Mouse (Mus musculus): ENCODE measurements around the gene Gpd2. TPM values are rescaled to one million over a fixed set of nuclear protein-coding genes. Genes with fewer than 3 reads are reported as not detected.

Gpd2 gene
- polyA plus RNA-seq, 1 experiment from 2014 or later: 19.7 TPM

DNA sequence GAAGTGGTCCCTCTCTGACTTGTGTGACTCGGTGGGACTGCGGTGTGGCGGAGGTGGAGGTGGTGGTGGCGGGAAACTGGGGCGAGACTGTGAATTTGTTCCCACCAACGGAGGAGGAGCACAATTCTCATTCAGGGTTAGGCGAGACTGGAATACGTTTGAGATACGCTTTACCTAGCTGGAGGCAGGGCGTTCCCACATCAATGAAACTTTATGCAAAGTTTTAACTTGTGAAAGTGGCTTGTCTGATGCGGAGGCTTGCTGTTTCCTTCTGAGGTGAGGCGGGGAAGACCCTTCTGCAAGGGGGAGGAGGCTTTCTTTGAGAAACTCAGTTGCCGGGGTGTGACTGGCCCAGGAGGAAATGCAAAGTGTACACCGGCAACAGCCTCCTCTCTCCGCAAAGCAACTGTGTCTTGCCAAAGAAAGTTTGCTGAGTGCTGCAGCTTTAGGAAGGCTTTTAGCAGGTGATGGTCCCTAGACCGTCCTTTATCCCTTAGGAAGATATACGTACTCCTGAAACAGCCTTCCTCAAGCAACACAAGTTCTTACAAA lies 1.3 kb downstream of the Gpd2 start:
- peak; percentile 60 for ATAC-seq (replicated peaks; ENCODE audit: low FRiP score)
- no peaks in the 10 kb centered on the region for H3K9me3 ChIP-seq (ENCODE audit: control insufficient read depth, low read length)
- H3K36me3 ChIP-seq (ENCODE audit: control insufficient read depth, insufficient read depth, low read length): no peaks in the 10 kb centered on the region

DNA sequence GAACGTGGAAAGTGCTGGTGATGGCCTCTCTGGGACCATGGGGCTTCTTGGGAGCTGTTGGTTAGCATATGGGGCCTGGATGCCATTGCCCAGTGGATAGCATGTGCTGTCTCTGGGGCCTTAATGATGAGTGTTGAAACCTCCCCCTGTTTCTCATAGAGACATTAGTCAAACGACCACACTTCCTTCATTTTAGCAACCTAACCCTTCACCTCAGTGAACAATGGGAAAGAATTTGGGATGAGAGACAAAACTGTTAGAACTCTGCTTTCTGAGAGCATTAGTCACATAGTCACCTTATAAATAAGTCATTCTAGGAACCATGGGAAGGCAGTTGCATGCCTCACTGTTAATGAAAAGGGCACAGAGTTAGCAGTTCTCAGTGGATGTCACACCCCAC lies 1.9 kb downstream of the Gpd2 start:
- no peak overlapping the region for H3K9ac ChIP-seq (ENCODE audit: low read depth, low read length)
- ATAC-seq (replicated peaks; ENCODE audit: low FRiP score) (no peak), DNase-seq (ENCODE audit: low spot score) (no peak)
- no peaks in the 10 kb centered on the region for H3K36me3 ChIP-seq (ENCODE audit: control insufficient read depth, insufficient read depth, low read length)
- H3K4me1 ChIP-seq (replicated peaks; ENCODE audit: control insufficient read depth, insufficient read depth, low read length): peaks cover 6% of the 10 kb centered on the region; the same call in 1 of the 2 replicates
- no peaks in the 10 kb centered on the region for H3K9me3 ChIP-seq (ENCODE audit: control insufficient read depth, low read length)
- WGBS: 13% methylated on average over 2 of the region's 2 CpGs
- H3K27me3 ChIP-seq (replicated peaks; ENCODE audit: control insufficient read depth, insufficient read depth, low read length): no peaks in the 10 kb centered on the region
- peak overlapping the region; percentile 82; the same call in 1 of the 2 replicates for H3K4me3 ChIP-seq (ENCODE audit: low read depth, low read length)
- peak overlapping the region; percentile 76 for H3K4me2 ChIP-seq
- H3K27ac ChIP-seq (ENCODE audit: low read depth, low read length): no peak overlapping the region

More for the DNA sequence above, 1.3 kb downstream of the Gpd2 start:
- Histone ChIP-seq H3K27me3 (replicated peaks; ENCODE audit: control insufficient read depth, insufficient read depth, low read length) (no peaks in the 10 kb centered on the region), H3K4me2 (peak overlapping the region; percentile 76), H3K4me1 (replicated peaks; ENCODE audit: control insufficient read depth, insufficient read depth, low read length) (peaks cover 6% of the 10 kb centered on the region; the same call in 1 of the 2 replicates), H3K27ac (ENCODE audit: low read depth, low read length) (peak overlapping the region; percentile 78), H3K9ac (ENCODE audit: low read depth, low read length) (peak overlapping the region; percentile 92), H3K4me3 (ENCODE audit: low read depth, low read length) (peak overlapping the region; percentile 82)
- 3% methylated on average over 17 of the region's 17 CpGs for WGBS
- DNase-seq (ENCODE audit: low spot score): no peak

DNA sequence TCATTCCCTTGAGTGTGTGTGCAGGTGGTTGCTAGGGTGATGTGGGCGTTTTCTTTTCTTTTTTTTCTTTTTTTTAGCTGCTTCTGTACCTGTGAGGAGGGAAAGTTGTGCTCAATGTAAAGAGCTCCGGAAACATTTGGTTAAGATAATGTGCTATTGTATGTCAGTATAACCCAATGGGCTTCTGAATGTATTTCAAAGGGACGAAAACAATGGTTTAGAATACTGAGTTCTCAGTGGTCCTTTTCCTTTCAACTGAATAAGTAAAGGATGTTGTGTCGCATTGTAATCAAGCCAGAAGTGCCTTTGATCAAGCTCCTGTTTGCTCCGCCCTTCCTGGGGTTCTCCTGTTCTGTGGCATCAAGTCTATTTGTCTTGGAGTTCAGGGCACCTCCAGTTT lies 6.6 kb downstream of the Gpd2 start:
- Histone ChIP-seq H3K4me3 (ENCODE audit: low read depth, low read length) (no peak overlapping the region), H3K4me1 (replicated peaks; ENCODE audit: control insufficient read depth, insufficient read depth, low read length) (0 out of 2 replicates have a peak, but pooled peaks cover 2% of the 10 kb centered on the region), H3K27me3 (replicated peaks; ENCODE audit: control insufficient read depth, insufficient read depth, low read length) (no peaks in the 10 kb centered on the region), H3K27ac (ENCODE audit: low read depth, low read length) (no peak overlapping the region), H3K9me3 (ENCODE audit: control insufficient read depth, low read length) (no peaks in the 10 kb centered on the region), H3K9ac (ENCODE audit: low read depth, low read length) (no peak overlapping the region), H3K4me2 (no peak overlapping the region), H3K36me3 (ENCODE audit: control insufficient read depth, insufficient read depth, low read length) (no peaks in the 10 kb centered on the region)
- 70% methylated on average over 5 of the region's 5 CpGs for WGBS
- ATAC-seq (replicated peaks; ENCODE audit: low FRiP score): no peak
- no peak for DNase-seq (ENCODE audit: low spot score)

DNA sequence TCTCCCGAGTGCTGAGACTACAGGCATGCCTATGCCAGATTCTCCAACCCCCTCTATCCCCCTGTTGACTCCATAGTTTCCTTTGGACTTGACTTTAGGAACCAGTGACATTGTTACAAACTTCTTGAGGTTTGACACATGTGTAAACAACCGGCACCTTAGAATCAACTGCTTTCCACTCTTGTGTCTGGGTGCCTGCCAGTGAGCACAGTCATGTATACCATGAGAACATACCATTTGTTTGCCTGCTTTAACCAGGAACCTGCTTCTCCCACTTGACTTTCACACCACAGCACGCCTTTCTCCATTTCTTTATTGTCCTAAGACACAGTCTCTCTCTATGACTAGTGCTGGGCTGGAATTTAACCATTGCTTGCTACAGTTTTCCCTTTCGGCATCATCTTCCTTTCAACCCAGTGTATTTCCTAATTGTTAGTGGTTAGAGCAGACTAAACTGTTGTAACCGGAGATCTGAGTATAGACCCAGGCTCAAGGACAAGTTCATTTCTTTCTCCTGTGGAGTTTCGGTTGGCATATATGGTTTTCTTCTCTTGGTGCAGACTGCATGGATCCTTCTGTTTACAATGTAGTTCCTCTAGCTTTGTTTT lies 8.4 kb downstream of the Gpd2 start:
- Histone ChIP-seq H3K36me3 (ENCODE audit: control insufficient read depth, insufficient read depth, low read length) (no peaks in the 10 kb centered on the region), H3K9ac (ENCODE audit: low read depth, low read length) (no peak overlapping the region), H3K9me3 (ENCODE audit: control insufficient read depth, low read length) (no peaks in the 10 kb centered on the region), H3K4me1 (replicated peaks; ENCODE audit: control insufficient read depth, insufficient read depth, low read length) (no peaks in the 10 kb centered on the region), H3K4me2 (no peak overlapping the region), H3K4me3 (ENCODE audit: low read depth, low read length) (no peak overlapping the region), H3K27ac (ENCODE audit: low read depth, low read length) (no peak overlapping the region), H3K27me3 (replicated peaks; ENCODE audit: control insufficient read depth, insufficient read depth, low read length) (no peaks in the 10 kb centered on the region)
- no peak for DNase-seq (ENCODE audit: low spot score)
- no peak for ATAC-seq (replicated peaks; ENCODE audit: low FRiP score)
- WGBS: 85% methylated on average over 6 of the region's 6 CpGs

DNA sequence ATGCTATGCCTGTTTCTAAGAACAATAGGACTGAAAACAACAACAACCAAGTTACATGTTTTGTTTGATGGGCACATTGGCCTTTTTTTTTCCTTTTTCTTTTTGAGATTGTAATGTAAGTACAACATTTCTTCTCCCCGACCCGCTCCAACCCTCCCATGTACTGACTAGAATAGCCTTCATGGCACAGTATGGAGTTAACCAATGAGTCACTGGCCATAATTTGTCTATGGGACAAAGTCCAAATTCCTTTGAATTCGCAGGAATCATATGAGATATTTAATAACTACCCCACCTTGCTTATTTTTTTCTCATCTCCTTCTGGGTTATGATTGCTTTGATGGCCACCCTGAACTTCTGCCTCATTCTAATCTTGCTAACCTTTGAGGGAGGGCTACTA lies 12.7 kb downstream of the Gpd2 start:
- ATAC-seq (replicated peaks; ENCODE audit: low FRiP score) (no peak), DNase-seq (ENCODE audit: low spot score) (no peak)
- no peaks in the 10 kb centered on the region for H3K27me3 ChIP-seq (replicated peaks; ENCODE audit: control insufficient read depth, insufficient read depth, low read length)
- H3K4me2 ChIP-seq: no peak overlapping the region
- H3K4me1 ChIP-seq (replicated peaks; ENCODE audit: control insufficient read depth, insufficient read depth, low read length): no peaks in the 10 kb centered on the region
- H3K9me3 ChIP-seq (ENCODE audit: control insufficient read depth, low read length): no peaks in the 10 kb centered on the region
- no peak overlapping the region for H3K9ac ChIP-seq (ENCODE audit: low read depth, low read length)
- H3K4me3 ChIP-seq (ENCODE audit: low read depth, low read length): no peak overlapping the region
- no peak overlapping the region for H3K27ac ChIP-seq (ENCODE audit: low read depth, low read length)
- 87% methylated on average over 3 of the region's 3 CpGs for WGBS
- no peaks in the 10 kb centered on the region for H3K36me3 ChIP-seq (ENCODE audit: control insufficient read depth, insufficient read depth, low read length)

DNA sequence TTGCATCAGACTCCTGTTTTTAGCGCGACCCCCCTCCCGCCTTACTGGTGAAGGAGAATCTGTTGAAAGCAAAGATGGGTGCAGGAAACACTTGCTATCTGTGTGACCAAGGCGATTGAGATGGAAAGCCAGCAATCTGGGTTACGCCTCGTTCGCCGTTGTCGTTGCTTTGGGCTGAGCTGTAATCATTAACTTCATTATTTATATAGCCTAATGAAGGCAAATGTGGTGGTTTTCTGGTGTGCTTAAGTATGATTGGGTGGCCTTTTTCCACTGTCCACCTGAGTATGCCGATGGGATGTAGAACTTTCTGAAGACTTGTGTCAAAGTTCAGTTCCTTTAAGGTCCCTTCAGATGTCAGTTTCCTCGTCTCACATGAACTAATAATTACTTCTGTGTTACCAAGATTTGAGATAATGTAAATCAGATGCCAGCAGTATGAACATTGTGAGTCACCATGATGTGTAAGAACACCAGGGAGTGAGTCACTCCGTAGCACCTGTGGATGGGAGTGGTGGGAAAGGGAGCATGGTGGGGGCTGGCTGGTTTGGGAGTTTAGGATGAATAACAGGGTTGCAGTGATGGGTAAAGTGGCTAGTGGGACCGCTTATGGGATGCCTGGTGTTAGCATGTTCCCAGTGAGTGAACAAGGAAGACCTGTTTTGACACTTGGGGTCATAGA lies 14.3 kb downstream of the Gpd2 start:
- Histone ChIP-seq H3K9me3 (ENCODE audit: control insufficient read depth, low read length) (no peaks in the 10 kb centered on the region), H3K4me1 (replicated peaks; ENCODE audit: control insufficient read depth, insufficient read depth, low read length) (no peaks in the 10 kb centered on the region), H3K4me2 (no peak overlapping the region), H3K9ac (ENCODE audit: low read depth, low read length) (no peak overlapping the region), H3K36me3 (ENCODE audit: control insufficient read depth, insufficient read depth, low read length) (no peaks in the 10 kb centered on the region), H3K4me3 (ENCODE audit: low read depth, low read length) (no peak overlapping the region), H3K27ac (ENCODE audit: low read depth, low read length) (no peak overlapping the region), H3K27me3 (replicated peaks; ENCODE audit: control insufficient read depth, insufficient read depth, low read length) (no peaks in the 10 kb centered on the region)
- WGBS: 80% methylated on average over 13 of the region's 13 CpGs
- DNase-seq (ENCODE audit: low spot score): no peak
- no peak for ATAC-seq (replicated peaks; ENCODE audit: low FRiP score)

DNA sequence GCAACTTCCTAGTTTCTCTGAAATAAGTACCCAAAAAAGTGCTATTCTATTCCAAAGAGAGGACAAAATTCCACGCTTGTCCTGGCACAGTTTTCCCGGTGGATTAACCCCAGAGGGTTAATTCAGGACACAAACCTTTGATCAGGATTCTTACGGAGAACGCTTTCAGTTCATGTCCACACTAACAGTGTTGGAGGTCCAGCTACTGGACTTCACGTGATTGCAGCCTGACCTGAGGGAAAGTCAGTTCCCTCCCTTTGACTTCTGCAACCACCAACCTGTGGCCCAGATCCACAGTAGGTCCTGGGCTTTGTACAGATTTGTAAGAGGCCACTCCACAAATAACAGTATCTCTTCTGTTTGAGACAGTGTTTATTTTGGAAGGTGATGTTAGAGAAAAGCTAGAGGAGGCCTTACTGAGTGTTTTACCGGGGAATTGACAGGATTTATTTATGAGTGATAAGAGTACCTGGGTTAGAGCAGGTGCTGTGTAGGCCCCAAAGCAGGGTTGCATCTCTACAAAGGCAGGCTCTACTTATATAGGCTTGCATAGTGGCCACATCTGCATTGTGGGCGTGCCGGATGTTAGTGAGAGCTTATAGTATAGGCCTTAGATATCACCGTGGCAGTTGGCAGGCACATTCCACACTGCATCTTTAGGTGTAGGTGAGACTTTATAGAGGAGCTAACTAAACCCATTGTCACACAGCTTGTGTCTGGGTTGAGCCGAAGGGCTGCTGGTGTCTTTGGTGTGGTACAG lies 15.3 kb downstream of the Gpd2 start:
- no peak overlapping the region for H3K4me2 ChIP-seq
- no peaks in the 10 kb centered on the region for H3K27me3 ChIP-seq (replicated peaks; ENCODE audit: control insufficient read depth, insufficient read depth, low read length)
- WGBS: 84% methylated on average over 10 of the region's 10 CpGs
- H3K4me3 ChIP-seq (ENCODE audit: low read depth, low read length): no peak overlapping the region
- no peaks in the 10 kb centered on the region for H3K36me3 ChIP-seq (ENCODE audit: control insufficient read depth, insufficient read depth, low read length)
- no peak overlapping the region for H3K9ac ChIP-seq (ENCODE audit: low read depth, low read length)
- no peaks in the 10 kb centered on the region for H3K9me3 ChIP-seq (ENCODE audit: control insufficient read depth, low read length)
- ATAC-seq (replicated peaks; ENCODE audit: low FRiP score): no peak
- DNase-seq (ENCODE audit: low spot score): no peak
- H3K4me1 ChIP-seq (replicated peaks; ENCODE audit: control insufficient read depth, insufficient read depth, low read length): no peaks in the 10 kb centered on the region
- H3K27ac ChIP-seq (ENCODE audit: low read depth, low read length): no peak overlapping the region

DNA sequence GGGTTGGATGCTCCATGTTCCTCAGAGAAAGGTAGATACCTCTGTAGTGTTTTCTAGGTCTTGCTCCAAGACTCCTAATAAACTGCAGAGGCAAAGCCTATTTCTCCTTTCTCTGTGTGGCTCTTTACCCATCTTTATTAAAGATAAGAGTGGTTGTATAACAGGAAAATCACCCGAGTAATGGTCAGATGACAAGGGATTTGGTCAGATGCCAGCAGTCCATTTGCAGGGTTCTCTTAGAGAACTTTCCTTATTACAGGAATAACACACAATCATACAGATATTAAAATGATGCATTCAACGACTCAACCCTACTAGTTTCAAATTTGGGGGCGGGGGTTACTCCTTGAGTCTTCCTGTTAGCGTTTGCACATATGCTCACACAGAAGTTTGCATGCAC lies 16.8 kb downstream of the Gpd2 start:
- WGBS: 78% methylated on average over 4 of the region's 4 CpGs
- H3K36me3 ChIP-seq (ENCODE audit: control insufficient read depth, insufficient read depth, low read length): no peaks in the 10 kb centered on the region
- H3K27me3 ChIP-seq (replicated peaks; ENCODE audit: control insufficient read depth, insufficient read depth, low read length): no peaks in the 10 kb centered on the region
- no peak for DNase-seq (ENCODE audit: low spot score)
- no peak overlapping the region for H3K9ac ChIP-seq (ENCODE audit: low read depth, low read length)
- no peaks in the 10 kb centered on the region for H3K4me1 ChIP-seq (replicated peaks; ENCODE audit: control insufficient read depth, insufficient read depth, low read length)
- no peak overlapping the region for H3K4me2 ChIP-seq
- no peak overlapping the region for H3K27ac ChIP-seq (ENCODE audit: low read depth, low read length)
- H3K9me3 ChIP-seq (ENCODE audit: control insufficient read depth, low read length): no peaks in the 10 kb centered on the region
- ATAC-seq (replicated peaks; ENCODE audit: low FRiP score): no peak
- no peak overlapping the region for H3K4me3 ChIP-seq (ENCODE audit: low read depth, low read length)
